Mouse (Mus musculus): ENCODE measurements around the gene Tob2.

DNA sequence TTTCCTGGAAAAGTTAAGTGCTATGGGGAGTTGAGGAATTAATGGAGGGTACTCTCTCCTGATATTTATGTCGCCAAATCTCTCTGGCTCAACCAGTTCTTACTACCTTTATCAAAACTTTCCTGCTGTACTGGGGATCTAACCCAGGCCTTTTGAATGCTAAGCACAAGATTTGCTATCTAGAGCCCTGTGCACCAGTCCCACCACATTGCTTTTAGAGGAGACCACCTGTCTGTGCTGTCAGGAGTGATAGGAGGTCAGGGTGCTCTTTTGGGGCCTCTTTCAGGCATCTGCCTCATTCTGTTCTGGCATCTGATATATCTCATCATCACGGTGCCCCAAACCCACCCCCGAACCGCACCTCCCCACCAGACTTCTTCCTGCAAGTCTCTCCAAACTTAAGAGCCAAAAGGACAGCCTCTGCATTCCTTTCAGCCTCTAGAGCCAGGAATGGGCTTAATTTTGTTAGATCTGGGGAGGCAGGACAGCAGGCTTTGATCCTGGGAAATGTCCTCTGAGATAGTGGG is 55.1 kb downstream of the Tob2 start:
- TF ChIP-seq CTCF (IDR thresholded peaks at IDR 0.05; ENCODE audit: low read depth) (no peak), EP300 (IDR thresholded peaks at IDR 0.05; ENCODE audit: low read depth) (no peak)

Measured in heart, postnatal 0 days (tissue).